Mouse (Mus musculus) 416B (cell line): ENCODE measurements around the gene Chrna7.

Source experiments
- DNase-seq: peaks from one replicate; pipeline ENCODE4 v3.0.0; 2011; ENCODE audit warnings: low read depth

The Chrna7 gene

DNA sequence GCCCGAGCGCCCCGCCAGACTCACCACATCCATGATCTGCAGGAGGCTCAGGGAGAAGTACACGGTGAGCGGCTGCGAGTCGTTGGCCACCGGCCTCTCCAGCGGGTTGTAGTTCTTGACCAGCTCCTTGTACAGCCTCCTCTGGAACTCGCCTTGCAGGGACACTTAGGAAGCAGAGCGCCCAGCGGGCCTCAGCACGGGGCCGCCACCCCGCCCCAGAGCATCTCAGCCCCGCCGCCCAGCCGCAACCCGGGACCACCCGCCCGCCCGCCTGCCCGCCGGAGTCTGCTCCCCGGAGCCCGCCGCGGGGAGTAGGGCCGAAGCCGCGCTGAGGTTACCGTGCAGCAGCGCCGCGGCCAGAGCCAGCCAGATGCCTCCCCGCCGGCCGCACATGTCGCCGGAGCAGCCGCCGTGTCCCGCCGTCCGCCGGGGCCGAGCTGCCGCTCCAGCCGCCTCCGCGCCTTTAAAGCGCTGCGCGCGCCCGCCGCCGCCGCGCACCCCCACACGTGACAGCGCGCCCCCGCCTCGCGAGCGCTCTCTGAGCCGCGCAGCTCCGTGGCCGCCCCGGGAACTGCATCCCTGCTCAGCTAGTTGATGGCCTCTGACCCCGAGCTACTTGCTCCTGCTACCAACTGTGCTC is at the start of gene Chrna7:
TSS of gene Chrna7 (minus strand) at position 486 of the 640 bp plus-strand sequence.
- no peak for DNase-seq

GRCm38 (mm10) chr7:63249404-63249803 is 37.0 kb upstream of the Chrna7 start:
- DNase-seq = no peak

DNA sequence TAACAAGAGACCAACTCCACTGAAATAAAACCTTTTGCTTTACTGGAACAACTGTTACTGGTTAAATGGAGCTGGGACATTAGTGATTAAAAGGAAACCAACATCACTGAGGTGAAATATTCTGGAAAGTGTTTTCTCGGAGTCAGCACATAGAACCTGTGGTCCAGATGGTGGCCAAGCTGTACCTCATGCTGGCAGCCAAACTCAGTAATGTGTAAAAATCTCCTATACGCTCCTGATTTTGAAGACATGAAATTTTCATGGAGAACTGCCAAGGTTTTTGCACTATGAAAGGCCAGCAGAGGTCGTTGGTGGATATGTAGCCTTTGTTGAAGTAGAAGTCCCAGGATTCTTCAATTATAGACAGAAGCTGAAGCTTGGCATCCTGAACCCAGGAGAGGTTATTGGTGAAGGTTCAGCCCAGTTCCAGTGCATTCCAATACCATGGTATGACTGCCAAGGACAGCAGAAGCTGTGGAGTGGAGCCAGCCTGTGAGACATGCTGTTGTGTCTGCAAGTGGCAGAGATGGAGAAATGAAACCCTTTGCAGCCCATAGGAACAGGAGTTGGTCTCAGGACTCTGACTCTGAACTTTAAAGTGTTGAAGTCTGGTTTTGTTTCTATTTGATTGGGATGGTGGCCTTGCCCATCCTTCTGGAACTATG is 25.6 kb upstream of the Chrna7 start:
- no peak for DNase-seq

- no peak for DNase-seq
Measured at GRCm38 (mm10) chr7:63225066-63225780, 12.9 kb upstream of the Chrna7 start.

GRCm38 (mm10) chr7:63211641-63212083 is 707 bp downstream of the Chrna7 start:
- no peak for DNase-seq

DNA sequence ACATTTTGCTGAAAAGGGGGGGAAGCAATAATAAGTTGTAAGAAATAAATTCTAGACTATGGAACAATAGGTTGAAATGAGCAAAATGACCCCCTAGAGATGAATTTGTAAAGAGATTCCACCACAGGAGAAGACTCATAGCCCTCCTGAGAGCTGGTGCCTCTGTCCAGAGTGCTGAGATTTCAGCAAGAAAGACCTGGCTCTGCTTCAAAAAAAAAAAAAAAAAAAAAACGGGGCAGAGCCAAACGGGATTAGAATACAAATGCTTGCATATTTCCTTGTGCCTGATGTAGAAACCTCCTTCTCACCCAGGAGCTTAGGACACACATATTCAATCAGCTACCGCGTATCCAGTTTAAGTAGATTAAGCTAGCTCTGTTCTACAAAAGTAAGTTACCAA is 2.9 kb downstream of the Chrna7 start:
- no peak for DNase-seq

DNA sequence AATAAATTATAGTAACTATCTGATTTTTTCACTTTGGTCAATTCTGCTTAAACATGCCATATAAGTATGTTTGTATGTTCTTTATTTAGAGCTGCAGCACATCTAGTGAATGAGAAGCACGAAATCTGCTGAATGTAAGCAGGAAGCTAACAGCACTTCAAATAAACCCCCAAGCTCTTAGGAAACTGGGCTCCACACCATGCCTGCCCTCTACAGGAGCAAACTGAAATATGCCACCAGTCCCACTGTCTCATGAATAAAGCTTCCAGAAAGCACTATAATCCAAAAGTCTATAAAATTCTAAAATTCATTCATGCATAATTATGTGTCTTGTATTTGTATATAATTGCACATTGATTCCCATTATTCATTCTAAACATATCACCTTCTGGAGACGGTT is 5.2 kb downstream of the Chrna7 start:
- DNase-seq = no peak

DNA sequence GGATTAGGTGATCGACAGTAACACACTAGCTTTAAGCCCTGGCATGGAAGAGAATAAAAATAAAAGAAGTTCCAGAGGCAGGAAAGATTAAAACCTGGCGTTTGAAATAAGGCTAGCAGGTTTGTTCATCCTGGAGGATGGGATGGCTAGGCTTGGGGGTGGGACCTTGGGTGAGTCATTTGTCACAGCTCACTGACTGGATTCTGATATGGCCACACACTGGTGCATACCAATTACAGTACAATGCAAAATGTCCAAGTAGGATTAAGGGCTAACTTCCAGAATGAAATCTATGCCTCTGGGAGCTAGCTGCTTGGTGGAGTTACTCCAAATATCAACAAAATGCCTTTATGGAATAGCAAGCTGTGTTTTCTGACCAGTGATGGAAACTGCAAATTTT is 16.8 kb downstream of the Chrna7 start:
- no peak for DNase-seq

DNA sequence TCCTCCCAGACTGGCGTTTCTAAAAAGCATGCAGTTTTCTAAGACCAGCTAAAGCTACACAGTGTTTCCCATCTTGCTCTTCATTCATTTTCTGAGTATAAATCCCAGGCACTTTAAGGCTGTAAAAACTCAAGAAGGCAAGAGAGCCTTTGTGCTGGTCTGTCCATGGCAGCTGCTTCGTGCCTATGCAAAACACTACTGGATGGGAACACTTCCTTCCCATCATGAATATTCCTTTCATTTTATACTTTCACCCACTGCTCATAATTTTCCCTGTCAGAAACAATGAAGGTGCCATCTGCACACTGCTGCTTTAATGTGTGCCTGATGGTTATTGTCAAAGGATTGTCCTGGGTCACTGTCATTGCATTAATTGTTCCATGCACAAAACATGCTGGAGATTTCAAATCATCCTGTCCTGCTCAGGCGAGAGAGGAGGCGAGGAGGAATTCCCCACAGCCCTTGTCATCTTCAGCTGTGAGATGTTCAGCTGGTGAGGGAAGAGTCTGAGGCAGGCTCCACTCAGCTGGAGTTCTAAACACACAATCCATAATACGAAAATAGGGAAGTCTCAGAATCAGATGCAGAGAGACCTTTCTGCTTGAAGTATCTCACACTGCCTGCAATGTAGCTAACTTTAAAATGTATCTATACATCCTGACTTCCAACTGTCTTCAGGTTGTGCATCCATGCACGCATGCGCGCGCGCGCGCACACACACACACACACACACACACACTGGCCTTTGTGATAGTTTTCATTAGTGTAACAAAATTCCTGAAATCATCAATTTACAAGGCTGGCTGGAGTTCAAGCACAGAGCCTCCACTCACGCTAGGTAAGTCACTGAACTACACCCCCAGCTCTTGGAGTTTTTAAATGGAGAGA is 22.5 kb downstream of the Chrna7 start:
- DNase-seq = no peak

DNA sequence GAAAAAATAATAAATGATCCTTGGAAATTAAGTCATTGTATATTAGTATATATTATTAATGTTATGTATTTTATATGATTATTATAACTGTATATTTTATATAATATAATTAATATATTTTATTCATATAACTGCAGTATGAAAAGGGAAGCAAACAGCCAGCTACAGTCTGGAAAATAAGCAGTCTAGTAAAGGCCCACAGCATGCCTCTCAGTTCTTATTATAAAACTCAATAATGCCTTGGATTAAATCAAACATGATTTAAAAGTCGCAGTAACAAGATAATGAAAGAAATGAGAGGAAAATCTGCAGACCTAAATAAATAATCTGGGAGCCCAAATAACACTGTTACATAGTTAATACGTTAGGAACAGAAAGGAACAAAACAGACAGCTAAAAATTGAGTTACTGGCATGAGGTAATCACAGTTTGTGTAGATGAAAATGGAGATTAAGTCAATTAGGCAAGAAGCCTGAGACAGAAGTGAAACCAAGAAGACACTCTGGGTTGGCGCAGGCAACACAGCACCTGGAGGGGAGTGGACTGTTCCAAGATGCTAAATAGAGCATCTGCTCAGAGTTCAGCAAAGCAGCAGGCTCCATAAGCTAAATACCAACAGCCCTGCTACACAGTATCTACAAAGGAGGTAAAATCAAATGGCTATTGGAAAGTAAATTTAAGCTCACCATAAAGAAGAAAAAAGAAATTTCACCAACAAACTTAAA is 42.1 kb downstream of the Chrna7 start:
- no peak for DNase-seq

DNA sequence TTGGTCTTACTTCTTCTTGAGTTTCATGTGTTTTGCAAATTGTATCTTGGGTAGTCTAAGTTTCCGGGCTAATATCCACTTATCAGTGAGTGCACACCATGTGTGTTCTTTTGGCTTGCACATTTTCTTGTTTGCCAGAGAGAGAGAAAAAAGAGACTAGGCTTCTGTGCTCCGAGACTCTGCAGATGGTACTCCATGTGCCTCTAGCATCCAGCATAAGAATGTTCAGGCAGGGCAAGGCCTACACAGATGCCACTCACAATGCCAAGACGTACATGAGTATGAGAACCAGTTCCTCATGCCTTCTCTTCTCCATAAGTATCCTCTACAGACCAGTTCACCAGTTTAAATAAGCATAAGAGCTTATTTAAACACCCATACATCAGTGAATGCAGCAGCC is 47.8 kb downstream of the Chrna7 start:
- DNase-seq = no peak

GRCm38 (mm10) chr7:63162272-63162864 is 50.0 kb downstream of the Chrna7 start:
- no peak for DNase-seq

DNA sequence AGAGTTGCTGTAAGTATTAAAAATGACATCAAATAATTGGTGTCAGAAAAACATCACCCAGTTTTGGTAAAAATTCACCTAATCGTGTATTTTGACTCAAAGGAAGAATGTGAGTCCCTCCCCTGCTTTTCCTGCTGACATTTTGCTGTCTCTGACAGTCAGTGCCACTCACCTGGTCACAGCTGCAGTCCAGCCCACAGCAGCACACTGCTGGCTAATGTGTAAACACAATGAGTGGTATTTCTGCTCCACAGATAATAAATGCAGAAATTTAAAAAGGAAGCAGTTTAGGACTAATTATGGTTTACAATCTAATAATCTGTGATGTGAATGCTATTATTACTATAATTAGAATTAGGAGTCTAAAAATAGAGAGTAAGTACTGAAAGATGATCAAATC is 59.1 kb downstream of the Chrna7 start:
- no peak for DNase-seq

DNA sequence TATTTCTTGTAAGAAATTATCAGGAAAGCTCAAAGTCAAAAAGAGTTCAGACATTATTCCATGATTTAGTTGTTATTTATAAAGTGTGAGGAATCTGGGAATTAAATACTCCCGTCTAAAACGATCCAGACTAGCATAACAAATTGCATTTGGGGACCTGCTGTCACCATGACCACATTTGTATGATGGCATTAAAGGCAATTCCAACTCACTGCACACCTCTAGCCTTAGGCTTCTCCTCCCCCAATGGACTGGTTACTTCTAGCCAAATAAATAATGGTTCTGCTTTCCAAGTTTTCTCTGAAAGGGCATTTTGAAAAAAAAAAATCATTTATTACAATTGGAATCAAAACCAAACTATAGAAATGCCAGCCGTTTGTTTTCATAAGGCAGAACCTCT is 63.6 kb downstream of the Chrna7 start:
- no peak for DNase-seq

- no peak for DNase-seq
Measured at GRCm38 (mm10) chr7:63148321-63148720, 64.0 kb downstream of the Chrna7 start.

GRCm38 (mm10) chr7:63122547-63122946 is 89.8 kb downstream of the Chrna7 start:
- no peak for DNase-seq

- DNase-seq = no peak
Measured at GRCm38 (mm10) chr7:63113671-63114070, 98.7 kb downstream of the Chrna7 start.

DNA sequence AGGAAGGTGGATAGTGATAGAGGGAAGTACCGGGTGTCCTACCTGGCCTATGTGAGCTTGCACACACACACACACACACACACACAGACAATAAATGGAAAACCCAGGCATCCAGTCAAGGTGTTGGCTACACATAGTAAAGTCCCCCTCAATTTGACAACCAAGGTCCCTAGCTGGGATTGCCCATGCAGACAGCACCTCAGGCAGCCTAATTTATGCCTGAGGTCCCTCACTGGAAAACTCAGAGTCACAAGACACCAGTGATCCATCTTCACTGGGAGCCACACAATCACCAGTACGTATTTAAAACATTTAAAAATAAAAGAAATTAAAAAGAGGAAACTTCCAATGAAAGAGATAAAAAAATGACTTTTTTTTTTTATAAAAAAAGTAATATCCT is 99.1 kb downstream of the Chrna7 start:
- no peak for DNase-seq

- DNase-seq = no peak
Measured at GRCm38 (mm10) chr7:63109348-63109747, 103.0 kb downstream of the Chrna7 start.

DNA sequence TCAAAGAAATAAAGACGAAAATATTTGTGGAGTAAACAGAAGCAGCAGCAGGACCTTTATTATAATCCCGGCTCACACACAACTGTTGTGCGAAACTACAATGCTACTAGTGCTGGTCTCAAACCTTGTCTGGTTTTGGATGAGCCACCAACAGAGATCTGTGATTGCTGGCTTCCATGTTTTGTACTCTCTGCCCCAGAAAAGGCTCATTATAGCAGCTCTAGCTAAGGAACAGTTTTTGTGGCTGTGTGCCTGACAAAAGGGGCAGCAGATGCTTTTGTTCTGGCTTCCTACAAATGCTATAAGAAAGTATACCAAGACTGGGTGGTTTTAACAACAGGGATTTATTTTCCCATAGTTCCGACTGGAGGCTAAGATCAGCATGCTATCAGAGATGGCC is 126.4 kb downstream of the Chrna7 start:
- DNase-seq = no peak

DNA sequence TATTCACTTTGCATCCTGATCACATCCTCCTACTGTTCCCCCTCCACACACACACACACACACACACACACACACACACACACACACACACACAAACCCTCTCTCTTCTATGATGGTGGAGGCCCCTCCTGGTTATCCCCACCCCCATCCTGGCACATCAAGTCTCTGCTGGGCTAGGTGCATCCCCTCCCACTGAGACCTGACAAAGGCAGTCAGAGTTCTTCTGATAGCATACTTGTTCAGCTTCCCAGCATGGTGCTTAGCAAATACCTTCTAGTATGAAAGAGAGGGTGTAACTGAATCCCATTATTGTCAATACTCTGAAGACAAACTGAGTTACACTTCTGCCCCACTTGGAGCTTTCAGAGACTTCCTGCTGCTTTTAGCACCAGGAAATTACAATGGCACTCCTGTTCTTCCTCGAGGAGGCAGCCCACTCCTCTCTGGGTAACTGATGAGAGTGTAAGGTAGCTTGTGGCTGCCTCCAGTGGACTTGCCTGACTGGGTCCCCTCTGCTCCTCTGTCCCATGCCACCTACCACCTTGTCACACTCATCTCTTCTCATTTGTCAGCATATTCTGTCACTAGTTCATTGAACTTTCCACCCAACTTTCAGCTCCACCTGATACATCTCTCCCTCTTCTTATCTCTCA is 127.9 kb downstream of the Chrna7 start:
- DNase-seq = no peak
